Mouse (Mus musculus) limb, embryonic 10.5 days (tissue): ENCODE measurements around the gene Pced1b. TPM values are rescaled to one million over a fixed set of nuclear protein-coding genes. Genes with fewer than 3 reads are reported as not detected.
"Not testable (repeated sequence)": the region's sequence is repeated elsewhere in the genome, so short reads cannot be mapped to it uniquely, and the experiment has no call there.

Source experiments
- DNase-seq: peaks from one replicate; pipeline ENCODE4 v3.0.0-alpha.2; 2017; ENCODE audit warnings: low spot score
- H3K27ac ChIP-seq: fragments of 300-500 bp; sonication (generic); 2 replicates; pipeline ENCODE4 v1.5.1; 2016; ENCODE audit warnings: mild to moderate bottlenecking
- H3K27me3 ChIP-seq: fragments of 300-500 bp; sonication (generic); 2 replicates; pipeline ENCODE4 v1.6.1; 2016; ENCODE audit warnings: low read depth, mild to moderate bottlenecking; ENCODE audit not compliant: poor library complexity, severe bottlenecking
- H3K36me3 ChIP-seq: fragments of 300-500 bp; sonication (generic); 2 replicates; pipeline ENCODE4 v1.6.1; 2016; ENCODE audit warnings: mild to moderate bottlenecking, moderate library complexity
- H3K4me1 ChIP-seq: fragments of 300-500 bp; sonication (generic); 2 replicates; pipeline ENCODE4 v1.6.1; 2016
- H3K4me3 ChIP-seq: fragments of 300-500 bp; sonication (generic); 2 replicates; pipeline ENCODE4 v1.5.1; 2016; ENCODE audit warnings: mild to moderate bottlenecking, moderate library complexity
- H3K9me3 ChIP-seq: fragments of 300-500 bp; sonication (generic); replicated peaks from 2 replicates; pipeline ENCODE4 v1.6.1; 2016; ENCODE audit warnings: mild to moderate bottlenecking
- WGBS: fragments of 180-500 bp; shearing (Covaris S2); methylation state at CpG from one replicate; pipeline ENCODE4 v1.1.7; 2016; 5-methylcytosine and 5-hydroxymethylcytosine counted together
- polyA plus RNA-seq: library from polyadenylated mRNA; unstranded; fragments of >200 nt; fragmentation: Nextera tagmentation; extraction: Ambion mirVana; gene quantifications from 2 replicates; pipeline ENCODE4 v1.2.1, GENCODE M21; 2016

Gene Pced1b
- polyA plus RNA-seq, 1 experiment from 2014 or later, result 3.6 TPM

DNA sequence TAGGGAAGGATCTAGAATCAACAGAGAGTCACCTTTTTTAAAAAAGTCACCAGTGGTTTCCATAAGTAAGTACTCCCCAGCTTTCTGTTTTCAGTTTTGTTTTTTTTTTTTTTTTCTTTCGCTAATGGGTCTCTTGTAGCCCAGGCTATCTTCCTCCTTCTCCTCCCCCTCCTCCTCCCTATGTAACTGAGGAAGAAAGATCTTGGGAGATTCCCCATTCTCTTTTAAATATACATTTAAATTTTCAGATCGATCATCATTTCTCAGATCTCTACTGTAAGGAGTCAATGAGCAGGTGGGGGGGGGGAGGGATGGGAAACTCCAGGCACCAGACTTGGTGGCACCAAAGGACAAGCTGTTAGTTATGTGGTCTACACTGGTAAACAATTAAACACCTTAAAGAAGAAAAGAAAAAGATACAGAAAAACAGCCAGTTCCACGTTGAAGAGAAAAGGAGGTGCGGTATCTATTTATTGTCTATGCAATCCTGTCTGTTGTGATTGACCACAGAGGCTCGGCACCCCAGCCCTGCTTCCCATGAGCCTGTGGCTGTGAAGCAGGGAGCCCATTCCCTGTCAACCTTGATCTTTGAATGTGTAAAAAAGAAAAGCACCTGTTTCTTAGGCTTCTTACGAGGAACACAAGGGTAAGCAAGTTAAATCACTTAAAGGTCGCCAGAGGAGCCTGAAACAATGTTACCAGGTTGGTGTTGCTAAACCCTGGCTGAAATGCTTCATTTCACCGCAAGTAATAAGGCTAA, 127.4 kb downstream of the Pced1b start:
- 54% methylated on average over 8 of the region's 8 CpGs for WGBS
- no peak overlapping the region for H3K4me3 ChIP-seq
- H3K9me3 ChIP-seq, result no peaks in the 10 kb centered on the region
- no peak for DNase-seq
- H3K27ac ChIP-seq, result peak overlapping the region; percentile 74; the same call in 1 of the 2 replicates
- peaks cover 33% of the 10 kb centered on the region for H3K4me1 ChIP-seq
- H3K27me3 ChIP-seq, result peaks cover 23% of the 10 kb centered on the region
- H3K36me3 ChIP-seq, result no peaks in the 10 kb centered on the region

DNA sequence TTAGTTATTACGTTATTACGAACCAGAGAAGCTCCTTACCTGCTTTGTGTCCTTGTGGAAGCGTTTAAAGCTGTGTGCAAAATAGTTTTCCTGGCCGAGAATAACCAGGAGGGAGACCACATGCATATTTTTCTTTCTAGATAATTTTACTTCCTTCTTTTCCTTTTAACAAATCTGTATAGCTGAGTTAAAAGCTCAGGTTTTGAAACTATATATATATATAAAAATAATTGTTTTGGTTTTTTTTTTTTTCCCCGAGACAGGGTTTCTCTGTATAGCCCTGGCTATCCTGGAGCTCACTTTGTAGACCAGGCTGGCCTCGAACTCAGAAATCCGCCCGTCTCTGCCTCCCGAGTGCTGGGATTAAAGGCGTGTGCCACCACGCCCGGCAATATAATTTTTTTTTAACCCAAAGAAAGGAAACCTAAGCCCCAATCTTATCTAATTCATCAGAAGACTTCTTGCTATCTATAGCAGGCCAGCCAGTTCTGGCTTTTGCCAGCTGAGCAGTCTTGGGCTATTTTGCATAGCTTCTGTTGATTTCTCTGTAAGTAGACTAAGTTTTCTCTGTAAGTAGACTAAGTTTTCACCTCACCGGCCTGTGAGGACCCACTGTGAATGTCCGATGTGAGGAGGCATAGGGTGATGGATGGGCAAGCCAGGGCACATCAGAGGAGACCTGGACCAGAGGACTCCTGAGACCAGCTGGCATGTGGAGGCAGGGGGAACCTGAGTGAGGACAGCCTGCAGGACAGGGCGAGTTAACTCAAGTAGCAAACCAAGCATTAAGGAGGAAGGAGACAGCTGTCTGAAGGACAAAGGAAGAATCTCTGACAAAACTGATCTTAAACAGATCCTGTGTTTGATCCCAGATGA, 128.2 kb downstream of the Pced1b start:
- 79% methylated on average over 15 of the region's 15 CpGs for WGBS
- Histone ChIP-seq H3K27me3 (peaks cover 23% of the 10 kb centered on the region), H3K36me3 (no peaks in the 10 kb centered on the region), H3K4me1 (peaks cover 33% of the 10 kb centered on the region), H3K4me3 (no peak overlapping the region), H3K9me3 (no peaks in the 10 kb centered on the region), H3K27ac (no peak overlapping the region)
- no peak for DNase-seq

DNA sequence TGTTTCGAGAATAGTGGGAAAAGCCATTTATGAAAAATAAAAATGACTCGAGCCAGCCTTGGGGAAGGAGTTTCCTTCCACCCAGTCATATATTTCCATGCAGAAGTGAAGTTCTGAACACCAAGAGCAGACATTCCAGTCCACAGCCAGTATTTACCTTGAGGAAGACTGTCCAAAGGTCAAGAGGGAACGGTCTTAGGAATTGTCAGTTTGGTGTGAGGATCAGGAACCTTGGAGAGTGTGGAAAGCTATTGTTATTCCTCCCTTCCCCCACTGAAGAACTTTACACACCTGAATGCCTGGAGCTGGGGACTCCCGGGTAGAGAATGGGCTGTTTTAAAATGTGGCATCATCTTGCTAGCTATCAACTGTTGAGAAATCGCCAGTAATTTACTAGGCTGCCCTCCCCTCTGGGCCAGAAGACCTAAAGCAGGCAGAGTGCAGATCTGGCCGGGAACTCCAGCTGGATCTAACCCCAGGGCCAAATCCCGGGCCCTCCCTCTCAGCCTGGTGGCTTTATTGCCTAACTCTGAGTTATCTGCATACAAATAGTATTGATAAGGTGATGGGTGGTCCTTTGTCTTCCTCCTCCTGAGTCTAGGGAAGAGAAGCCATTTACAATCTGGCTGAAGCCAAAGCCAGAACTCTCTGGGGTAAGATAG, 129.3 kb downstream of the Pced1b start:
- H3K36me3 ChIP-seq, result no peaks in the 10 kb centered on the region
- peaks cover 33% of the 10 kb centered on the region for H3K4me1 ChIP-seq
- peaks cover 23% of the 10 kb centered on the region for H3K27me3 ChIP-seq
- H3K4me3 ChIP-seq, result no peak overlapping the region
- WGBS, result 31% methylated on average over 7 of the region's 7 CpGs
- no peak for DNase-seq
- no peak overlapping the region for H3K27ac ChIP-seq
- no peaks in the 10 kb centered on the region for H3K9me3 ChIP-seq

DNA sequence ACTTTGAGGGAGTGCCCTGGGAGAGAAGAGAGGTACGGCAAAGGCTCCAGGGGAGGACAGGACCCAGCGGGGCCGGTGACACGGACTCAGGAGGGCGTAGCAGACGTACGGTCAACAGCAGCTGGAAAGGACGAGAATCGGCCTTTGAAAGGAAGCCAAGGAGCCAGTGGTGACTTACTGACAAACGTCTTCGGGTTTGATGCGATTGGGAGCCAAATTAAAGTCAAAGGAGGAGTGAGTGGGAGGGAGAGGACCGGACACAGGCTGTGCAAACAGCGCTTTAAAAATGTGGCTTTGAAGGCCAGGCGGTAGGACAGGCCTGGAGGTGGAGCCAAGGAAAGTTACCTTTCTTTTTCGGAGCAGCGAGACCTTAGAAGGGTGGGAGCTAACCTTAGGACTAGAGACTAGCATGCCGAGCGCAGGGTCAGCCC, 129.9 kb downstream of the Pced1b start:
- H3K9me3 ChIP-seq, result no peaks in the 10 kb centered on the region
- H3K4me1 ChIP-seq, result peaks cover 33% of the 10 kb centered on the region
- peak overlapping the region; percentile 27 for H3K4me3 ChIP-seq
- peaks cover 23% of the 10 kb centered on the region for H3K27me3 ChIP-seq
- 13% methylated on average over 19 of the region's 19 CpGs for WGBS
- no peak for DNase-seq
- no peaks in the 10 kb centered on the region for H3K36me3 ChIP-seq
- no peak overlapping the region; the same call in 1 of the 2 replicates for H3K27ac ChIP-seq

DNA sequence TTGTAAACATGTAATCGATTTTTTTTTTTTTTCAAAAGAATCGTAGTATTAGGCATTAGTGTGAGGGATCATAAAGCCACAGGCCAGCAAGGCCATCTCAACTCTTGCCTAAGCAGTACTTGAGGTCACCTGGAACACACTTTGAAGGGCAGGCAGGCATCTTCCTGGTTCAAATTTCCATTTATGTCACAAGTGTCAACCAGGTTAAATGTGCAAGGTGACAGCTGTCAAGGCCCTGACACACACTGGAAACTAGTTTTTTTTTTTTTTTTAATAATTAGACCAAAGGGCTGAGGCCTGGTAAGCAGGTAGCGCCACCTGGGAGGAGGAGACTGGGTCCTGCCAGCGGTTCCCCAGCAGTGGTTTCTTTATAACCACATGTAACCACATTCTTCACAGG, 131.2 kb downstream of the Pced1b start:
- no peak for DNase-seq
- WGBS, result 79% methylated on average over 4 of the region's 4 CpGs
- H3K4me3 ChIP-seq, result no peak overlapping the region
- peaks cover 23% of the 10 kb centered on the region for H3K27me3 ChIP-seq
- H3K36me3 ChIP-seq, result no peaks in the 10 kb centered on the region
- H3K27ac ChIP-seq, result no peak overlapping the region
- no peaks in the 10 kb centered on the region for H3K9me3 ChIP-seq
- peaks cover 23% of the 10 kb centered on the region for H3K4me1 ChIP-seq

DNA sequence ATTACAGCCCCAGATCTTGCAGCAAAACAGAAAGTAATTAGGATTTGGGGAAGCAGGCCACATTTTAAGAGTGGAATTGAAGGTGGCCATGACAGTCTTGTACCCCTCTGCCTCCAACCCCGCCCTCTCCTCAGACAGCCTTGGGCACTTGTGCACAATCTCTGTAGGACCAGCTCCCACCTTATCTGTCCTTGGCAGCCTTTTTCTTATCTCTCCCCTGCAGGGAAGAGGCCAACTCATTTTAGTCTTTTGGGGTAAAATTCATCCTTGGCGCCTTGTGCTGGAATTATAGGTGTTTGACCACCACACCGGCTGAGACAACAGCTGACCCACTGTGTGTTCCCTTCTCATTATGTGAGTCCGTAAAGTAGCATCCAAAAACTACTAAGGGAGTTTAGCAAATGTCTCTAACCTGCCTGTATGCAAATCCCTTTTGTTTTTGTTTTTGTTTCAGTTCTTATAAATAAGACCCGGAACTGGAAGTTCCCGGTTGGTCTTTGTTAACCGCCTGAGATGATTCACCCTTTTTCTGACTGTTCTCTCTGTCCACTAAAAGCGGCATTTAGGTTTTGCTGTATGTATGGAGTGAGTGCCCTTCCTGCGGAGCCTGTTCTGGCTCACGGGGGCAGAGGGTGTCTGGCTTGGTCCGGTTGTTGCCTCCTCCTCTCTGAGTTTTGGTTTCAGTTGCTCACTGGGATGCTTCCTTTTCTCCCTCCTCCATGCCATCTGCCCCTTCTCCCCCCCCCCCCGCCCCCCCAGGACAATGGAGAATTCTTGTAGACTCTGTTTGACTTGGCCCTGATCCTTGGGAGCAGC, 132.8 kb downstream of the Pced1b start:
- Histone ChIP-seq H3K36me3 (no peaks in the 10 kb centered on the region), H3K27ac (no peak overlapping the region), H3K4me1 (peaks cover 25% of the 10 kb centered on the region), H3K4me3 (no peak overlapping the region), H3K27me3 (peaks cover 23% of the 10 kb centered on the region), H3K9me3 (no peaks in the 10 kb centered on the region)
- no peak for DNase-seq
- WGBS, result 80% methylated on average over 11 of the region's 12 CpGs

DNA sequence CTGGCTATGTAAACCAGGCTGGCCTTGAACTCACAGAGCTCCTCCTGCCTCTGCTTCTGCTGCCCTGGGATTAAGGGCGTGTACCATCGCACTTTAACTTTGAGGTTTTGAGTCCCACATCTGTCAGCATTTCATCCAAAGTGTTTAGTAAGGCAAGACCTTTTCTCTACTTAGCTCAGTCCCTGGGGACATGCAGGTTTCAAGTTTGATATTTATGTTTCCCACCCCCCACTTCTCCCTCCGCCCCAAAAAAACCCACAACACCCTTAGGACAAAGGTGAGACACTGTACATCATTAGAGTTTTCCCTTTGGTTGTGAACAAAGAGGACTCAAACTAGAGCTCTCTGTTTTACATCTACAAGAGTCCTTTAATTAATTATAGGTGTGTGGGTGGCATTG, 135.7 kb downstream of the Pced1b start:
- Histone ChIP-seq H3K4me1 (peaks cover 10% of the 10 kb centered on the region), H3K4me3 (no peak overlapping the region), H3K27me3 (peaks cover 6% of the 10 kb centered on the region), H3K36me3 (no peaks in the 10 kb centered on the region), H3K27ac (no peak overlapping the region), H3K9me3 (no peaks in the 10 kb centered on the region)
- no peak for DNase-seq
- 87% methylated on average over 3 of the region's 3 CpGs for WGBS

DNA sequence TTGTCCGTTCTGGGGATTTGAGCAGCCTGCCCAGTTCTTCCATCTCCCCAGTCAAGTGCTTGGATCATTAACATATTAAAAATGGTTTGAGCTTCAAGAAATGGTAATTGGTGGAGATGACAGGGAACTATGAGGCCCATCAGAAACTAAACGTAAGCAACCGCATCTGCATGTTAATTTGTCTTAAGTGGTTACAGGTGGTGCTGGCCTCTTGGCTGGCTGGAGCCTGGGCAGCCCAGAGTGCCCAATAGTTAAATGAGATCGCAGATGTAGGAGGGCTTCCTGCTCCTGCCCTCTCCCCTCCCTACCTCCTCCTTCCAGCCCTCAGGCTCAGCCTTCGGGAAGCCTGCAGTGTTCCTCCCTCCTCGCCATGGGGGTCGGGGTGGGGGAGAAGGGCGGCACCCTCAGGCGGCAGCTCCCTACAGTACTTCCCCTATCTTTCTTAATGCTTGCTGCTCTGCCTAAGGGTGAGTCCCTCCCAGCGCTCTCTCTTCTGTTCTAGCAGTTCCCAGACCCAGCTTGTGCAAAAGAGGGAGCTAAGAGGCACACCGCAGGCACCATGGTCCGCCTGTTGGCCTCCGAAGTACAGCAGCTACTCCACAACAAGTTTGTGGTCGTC, 136.7 kb downstream of the Pced1b start:
- WGBS, result 73% methylated on average over 14 of the region's 14 CpGs
- peak overlapping the region; percentile 11; the same call in 1 of the 2 replicates for H3K27ac ChIP-seq
- H3K36me3 ChIP-seq, result no peaks in the 10 kb centered on the region
- H3K9me3 ChIP-seq, result no peaks in the 10 kb centered on the region
- no peaks in the 10 kb centered on the region for H3K27me3 ChIP-seq
- H3K4me1 ChIP-seq, result peaks cover 10% of the 10 kb centered on the region
- DNase-seq, result no peak
- H3K4me3 ChIP-seq, result no peak overlapping the region

DNA sequence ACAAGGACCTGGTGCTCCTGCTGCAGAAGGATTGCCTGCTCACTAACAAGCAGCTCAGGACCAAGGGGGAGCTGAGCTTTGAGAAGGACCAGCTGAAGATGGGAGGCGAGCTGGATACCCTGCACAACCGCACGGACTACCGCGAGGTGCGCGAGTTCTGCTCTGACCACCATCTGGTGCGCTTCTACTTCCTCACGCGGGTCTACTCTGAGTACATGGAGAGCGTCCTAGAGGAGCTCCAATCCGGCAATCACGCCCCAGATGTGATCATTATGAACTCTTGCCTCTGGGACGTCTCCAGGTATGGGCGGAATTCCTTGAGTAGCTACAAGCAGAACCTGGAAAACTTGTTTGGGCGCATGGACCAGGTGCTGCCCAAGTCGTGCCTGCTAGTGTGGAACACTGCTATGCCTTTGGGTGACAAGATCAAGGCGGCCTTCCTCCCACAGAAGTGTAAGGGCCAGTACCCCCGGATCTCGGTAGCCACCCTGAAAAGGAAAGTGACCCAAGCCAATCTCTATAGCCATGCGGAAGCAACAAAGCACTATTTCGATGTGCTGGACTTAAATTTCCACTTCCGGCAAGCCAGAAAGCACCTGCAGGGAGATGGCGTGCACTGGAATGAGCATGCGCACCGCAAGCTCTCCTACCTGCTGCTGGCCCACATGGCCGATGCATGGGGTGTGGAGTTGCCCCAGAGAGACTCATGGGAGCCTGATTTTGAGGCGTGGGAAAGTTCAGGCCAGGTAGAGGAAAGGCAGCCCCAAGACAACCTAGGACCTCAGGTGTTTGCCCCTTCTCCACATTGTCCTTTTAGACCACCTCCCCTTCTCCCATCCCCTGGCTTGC, 137.5 kb downstream of the Pced1b start:
- Histone ChIP-seq H3K4me3 (no peak overlapping the region), H3K4me1 (peaks cover 10% of the 10 kb centered on the region), H3K27me3 (no peaks in the 10 kb centered on the region), H3K27ac (peak overlapping the region; percentile 11; the same call in 1 of the 2 replicates), H3K9me3 (no peaks in the 10 kb centered on the region), H3K36me3 (no peaks in the 10 kb centered on the region)
- WGBS, result 92% methylated on average over 28 of the region's 28 CpGs
- DNase-seq, result no peak

DNA sequence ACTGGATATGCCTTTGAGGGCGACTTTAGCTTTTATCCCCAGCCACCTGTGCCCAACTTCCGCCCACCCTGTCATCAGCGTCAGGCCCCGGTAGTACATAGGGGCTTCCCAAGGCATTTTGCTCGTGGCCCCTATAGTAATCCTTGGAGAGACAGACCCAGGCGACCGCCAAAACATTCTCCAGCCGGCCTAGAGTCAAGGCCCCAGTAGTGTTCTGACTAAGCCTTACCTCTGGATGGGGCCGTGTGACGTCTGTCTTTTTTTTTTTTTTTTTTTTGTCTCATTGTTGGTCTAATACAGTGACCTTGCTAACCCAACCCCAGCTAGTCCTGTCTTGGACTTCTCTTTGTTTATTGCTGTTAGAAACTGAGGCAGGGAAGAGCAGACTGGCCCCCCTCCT, 138.3 kb downstream of the Pced1b start:
- not testable (repeated sequence) for H3K4me3 ChIP-seq, H3K9me3 ChIP-seq, H3K27ac ChIP-seq, H3K36me3 ChIP-seq, H3K27me3 ChIP-seq, DNase-seq
- 93% methylated on average over 10 of the region's 10 CpGs for WGBS
- peaks cover 10% of the 10 kb centered on the region for H3K4me1 ChIP-seq

DNA sequence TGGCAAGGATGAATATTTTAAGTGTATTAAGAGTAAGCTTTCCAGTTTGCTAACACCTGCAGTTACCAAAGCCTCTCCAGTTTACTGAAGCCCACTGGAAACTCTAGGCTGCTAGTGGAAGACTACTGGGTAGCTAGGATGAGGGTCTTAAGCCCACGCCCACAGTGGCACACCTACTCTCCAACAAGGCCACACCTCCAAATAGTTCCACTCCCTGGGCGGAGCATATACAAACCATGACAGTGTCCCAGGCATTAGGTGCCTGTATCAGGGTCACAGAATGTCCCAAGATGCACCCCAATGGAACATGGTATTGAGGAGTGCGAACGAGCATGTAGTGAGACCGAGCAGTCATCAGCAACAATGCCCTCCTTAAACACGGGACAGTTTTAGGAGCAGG, 140.9 kb downstream of the Pced1b start:
- 92% methylated on average over 6 of the region's 6 CpGs for WGBS
- Histone ChIP-seq H3K27ac (no peak overlapping the region), H3K9me3 (no peaks in the 10 kb centered on the region), H3K4me1 (peaks cover 10% of the 10 kb centered on the region), H3K36me3 (no peaks in the 10 kb centered on the region), H3K4me3 (no peak overlapping the region), H3K27me3 (no peaks in the 10 kb centered on the region)
- DNase-seq, result no peak
